Mouse (Mus musculus) left cerebral cortex, adult 9 months (tissue): ENCODE results near the gene Hist1h1b.

Experiments
- DNase-seq, 2 experiments: peaks; one replicate each; pipeline ENCODE4 v3.0.0; 2022; ENCODE audit warnings: low spot score in 2 of 2

Gene Hist1h1b

GRCm38 (mm10) chr13:21733466-21733865 lies 47.0 kb downstream of the Hist1h1b start:
- DNase-seq, result no peak
